Mouse (Mus musculus) embryo, embryonic 10.5 days (tissue): ENCODE data around the gene Pp2d1.
A peak's percentile ranks its signal among the peaks of the same experiment; 100 is the strongest.

Experiments
- DNase-seq: peaks from one replicate; pipeline ENCODE4 v3.0.0-alpha.2; 2015; ENCODE audit warnings: low spot score

The Pp2d1 gene

GRCm38 (mm10) chr17:53478858-53479603, 60.2 kb downstream of the Pp2d1 start, which contains the start of gene Rab5a:
Gene Rab5a, plus strand, starts transcription at chr17:53479234.
- DNase-seq: peak; percentile 98

GRCm38 (mm10) chr17:53478066-53478857, 61.0 kb downstream of the Pp2d1 start:
- peak; percentile 13 for DNase-seq

- DNase-seq: no peak
These were observed 70.6 kb downstream of the Pp2d1 start for GRCm38 (mm10) chr17:53468697-53469096.

GRCm38 (mm10) chr17:53465569-53465968, 73.7 kb downstream of the Pp2d1 start:
- DNase-seq: no peak

- peak; percentile 36 for DNase-seq
These were observed 75.8 kb downstream of the Pp2d1 start for GRCm38 (mm10) chr17:53463496-53463840.

- DNase-seq: peak; percentile 97
These were observed 76.4 kb downstream of the Pp2d1 start, which contains the start of gene Efhb for GRCm38 (mm10) chr17:53462603-53463495. Gene Efhb, minus strand, starts transcription at chr17:53463321.
